Mouse (Mus musculus): ENCODE results near the gene Sesn2.
"Not testable (repeated sequence)": the region's sequence is repeated elsewhere in the genome, so short reads cannot be mapped to it uniquely, and the experiment has no call there.

Sesn2 gene

GRCm38 (mm10) chr4:132510352-132510798 is at the start of gene Sesn2:
Sesn2 (minus strand) TSS chr4:132510501.
- in situ Hi-C loops (cut with MboI), result loop anchor here (10.0 kb wide), 1 partner anchor 46 kb away; the partner anchor contains the start of gene Med18

DNA sequence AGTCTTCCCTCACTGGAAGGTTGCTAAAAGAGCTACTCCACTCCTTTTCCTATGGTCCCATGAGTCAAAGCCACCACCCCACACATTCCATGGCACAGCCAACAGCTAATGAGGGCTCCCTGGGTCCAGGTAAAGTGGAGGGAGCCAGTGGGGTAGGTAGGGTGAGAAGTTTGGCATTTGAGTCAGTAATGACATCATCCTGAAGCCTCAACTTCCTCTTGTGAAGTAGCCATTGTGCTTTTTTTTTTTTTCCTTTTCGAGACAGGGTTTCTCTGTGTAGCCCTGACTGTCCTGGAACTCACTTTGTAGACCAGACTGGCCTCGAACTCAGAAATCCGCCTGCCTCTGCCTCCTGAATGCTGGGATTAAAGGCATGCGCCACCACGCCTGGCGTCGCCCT is 45.2 kb upstream of the Sesn2 start:
- in situ Hi-C loops (cut with MboI), result not testable (repeated sequence)

DNA sequence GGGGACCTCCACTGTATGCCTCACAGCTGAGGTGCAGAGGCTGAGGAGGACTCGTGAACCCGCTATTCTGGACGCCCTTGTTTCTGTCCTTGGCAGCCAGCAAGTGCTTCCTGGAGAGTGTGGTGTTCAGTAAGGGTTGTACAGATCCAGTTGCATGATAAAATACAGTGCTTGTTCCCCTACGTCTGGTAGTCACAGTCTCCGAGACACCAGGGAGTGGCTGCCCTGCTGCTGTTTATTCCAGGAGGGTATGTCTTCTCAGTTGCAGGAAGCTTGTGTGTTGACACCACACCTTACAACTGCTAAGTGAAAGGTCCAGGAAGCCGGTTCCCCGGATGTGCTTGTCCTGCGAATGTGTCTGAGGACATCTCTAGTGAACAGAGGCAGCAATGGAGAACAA is 44.4 kb upstream of the Sesn2 start:
- in situ Hi-C loops (cut with MboI), result no loop called here

DNA sequence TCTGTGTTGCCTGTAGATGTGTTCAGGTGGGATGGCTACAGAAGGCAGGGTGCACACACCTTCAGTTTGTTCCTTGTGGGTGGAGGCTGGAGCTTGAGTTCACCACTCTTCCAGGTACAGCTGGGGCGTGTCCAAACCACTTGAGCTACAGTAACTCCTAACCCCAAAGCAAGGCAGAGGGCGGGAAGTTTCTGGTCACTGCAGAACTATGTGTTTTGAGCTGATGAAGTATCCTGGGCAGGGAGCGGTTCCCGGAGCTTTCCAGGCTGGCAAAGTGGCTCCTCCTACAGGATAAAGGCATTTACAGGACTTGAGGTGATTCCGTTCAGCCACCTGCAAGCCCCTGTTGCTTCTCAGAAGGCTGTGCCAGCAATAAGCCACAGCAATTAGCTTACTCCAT is 43.9 kb upstream of the Sesn2 start:
- in situ Hi-C loops (cut with MboI), result no loop called here

DNA sequence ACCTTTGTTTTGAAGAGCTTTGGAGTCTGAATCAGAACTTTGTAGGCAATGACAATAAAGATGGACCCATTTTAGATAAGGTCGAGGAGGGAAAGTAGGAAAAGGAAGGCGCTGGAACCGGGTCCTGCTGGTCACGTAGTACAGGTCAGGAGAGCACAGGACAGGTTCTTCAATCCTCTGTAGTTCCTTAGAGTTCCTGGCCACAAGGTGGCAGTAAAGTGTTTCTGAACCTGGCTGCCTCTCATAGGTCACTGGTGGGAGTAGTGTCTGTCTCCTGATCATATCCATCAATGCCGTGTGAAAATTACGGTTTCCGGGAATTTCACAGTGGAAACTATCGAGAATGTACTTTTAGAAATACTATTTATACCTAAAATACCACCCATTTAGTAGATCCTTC is 35.5 kb upstream of the Sesn2 start:
- in situ Hi-C loops (cut with MboI), result loop anchor here (5.0 kb wide), 1 partner anchor 91 kb away; the partner anchor contains the start of gene Eya3

GRCm38 (mm10) chr4:132542724-132543123 is 32.4 kb upstream of the Sesn2 start:
- in situ Hi-C loops (cut with MboI), result no loop called here

- in situ Hi-C loops (cut with MboI), result no loop called here
Observed at GRCm38 (mm10) chr4:132541413-132541812, 31.1 kb upstream of the Sesn2 start.

GRCm38 (mm10) chr4:132539481-132539880 is 29.2 kb upstream of the Sesn2 start:
- in situ Hi-C loops (cut with MboI), result no loop called here

- in situ Hi-C loops (cut with MboI), result no loop called here
Observed at GRCm38 (mm10) chr4:132535406-132536121, 25.3 kb upstream of the Sesn2 start, which contains the start of gene Dnajc8. Dnajc8 (plus strand) TSS chr4:132535550.

- in situ Hi-C loops (cut with MboI), result no loop called here
Observed at GRCm38 (mm10) chr4:132532981-132533916, 22.9 kb upstream of the Sesn2 start, which contains the start of gene Atpif1. Atpif1 (minus strand) TSS chr4:132533659.

DNA sequence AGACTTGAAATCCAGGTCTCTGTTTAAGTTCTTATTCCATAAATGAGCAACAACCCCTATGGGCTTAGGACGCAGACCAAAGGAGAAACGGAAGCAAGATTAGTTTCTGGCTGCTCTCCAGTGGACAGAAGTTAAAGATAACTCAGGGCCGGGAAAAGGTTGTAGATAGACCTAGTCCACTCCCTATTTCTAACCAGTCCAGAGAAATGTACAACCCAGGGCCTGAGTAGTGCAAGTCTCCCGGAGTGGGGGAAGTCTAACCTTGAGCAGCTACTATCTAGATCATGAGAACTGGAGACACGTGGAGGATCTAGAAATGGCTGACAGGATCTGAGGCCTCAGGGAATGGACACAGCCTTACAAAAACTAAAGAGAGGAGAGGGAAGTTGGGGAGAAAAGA is 22.2 kb upstream of the Sesn2 start:
- in situ Hi-C loops (cut with MboI), result no loop called here

- in situ Hi-C loops (cut with MboI), result no loop called here
Observed at GRCm38 (mm10) chr4:132530033-132530804, 19.9 kb upstream of the Sesn2 start.

DNA sequence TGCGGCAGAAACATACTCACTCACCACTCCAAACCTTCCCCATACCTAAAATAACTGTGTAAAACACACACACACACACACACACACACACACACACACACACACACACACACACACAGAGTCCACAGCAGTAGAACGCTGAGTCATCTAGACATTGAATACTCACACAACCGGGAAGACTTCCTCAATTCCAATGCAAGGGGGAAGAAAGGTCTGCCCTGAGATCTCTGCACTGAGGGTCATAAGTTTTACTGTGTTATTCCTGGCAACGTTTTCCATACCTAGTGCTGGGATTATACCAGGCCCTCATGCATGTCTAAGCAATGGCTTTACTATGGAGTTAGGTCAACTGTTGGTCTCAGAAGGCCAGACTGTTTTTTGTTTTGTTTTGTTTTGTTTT is 19.0 kb upstream of the Sesn2 start:
- in situ Hi-C loops (cut with MboI), result no loop called here

DNA sequence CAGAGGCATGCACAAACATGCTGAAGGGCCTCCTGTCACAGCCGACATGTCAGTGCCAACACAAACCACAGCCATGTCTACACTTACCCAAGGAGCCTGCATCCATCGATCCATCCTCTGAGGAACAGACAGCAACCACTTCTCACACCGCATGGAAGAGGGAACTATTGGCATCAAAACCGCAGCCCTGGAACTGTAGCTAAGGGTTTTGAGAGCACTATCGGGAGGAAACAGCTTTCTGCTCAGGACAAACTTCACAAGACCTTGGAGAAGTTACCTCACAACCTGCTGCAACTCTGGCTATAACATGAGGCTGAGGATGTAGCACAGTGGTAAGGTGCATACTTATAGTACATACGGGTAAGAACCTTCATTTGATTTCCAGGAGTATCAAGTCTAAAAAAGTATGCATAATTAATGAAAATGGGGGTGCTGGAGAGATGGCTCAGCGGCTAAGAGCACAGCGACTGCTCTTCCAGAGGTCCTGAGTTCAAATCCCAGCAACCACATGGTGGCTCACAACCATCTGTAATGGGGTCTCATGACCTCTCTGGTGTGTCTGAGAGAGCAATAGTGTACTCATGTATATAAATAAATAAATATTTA is 17.7 kb upstream of the Sesn2 start:
- in situ Hi-C loops (cut with MboI), result no loop called here

- in situ Hi-C loops (cut with MboI), result no loop called here
Observed at GRCm38 (mm10) chr4:132526678-132527077, 16.4 kb upstream of the Sesn2 start.

DNA sequence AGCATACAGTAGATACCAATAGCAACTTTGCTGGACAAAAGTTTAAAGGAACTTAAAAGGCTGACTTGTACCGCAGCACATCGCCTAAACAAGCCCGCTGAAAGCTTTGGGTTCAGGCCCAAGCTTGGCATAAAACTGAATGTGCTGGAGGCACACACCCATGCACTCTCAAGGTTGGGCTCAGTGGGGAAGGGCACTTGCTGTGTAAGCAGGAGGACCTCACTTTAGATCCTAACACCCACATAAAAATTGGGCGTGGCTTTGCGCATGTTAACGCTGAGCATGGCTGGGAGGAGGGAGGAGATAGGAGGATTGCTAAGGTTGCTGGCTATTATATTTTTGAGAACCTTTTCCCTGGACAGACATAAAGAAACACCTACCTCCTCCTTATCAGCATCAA is 14.5 kb upstream of the Sesn2 start:
- in situ Hi-C loops (cut with MboI), result no loop called here

DNA sequence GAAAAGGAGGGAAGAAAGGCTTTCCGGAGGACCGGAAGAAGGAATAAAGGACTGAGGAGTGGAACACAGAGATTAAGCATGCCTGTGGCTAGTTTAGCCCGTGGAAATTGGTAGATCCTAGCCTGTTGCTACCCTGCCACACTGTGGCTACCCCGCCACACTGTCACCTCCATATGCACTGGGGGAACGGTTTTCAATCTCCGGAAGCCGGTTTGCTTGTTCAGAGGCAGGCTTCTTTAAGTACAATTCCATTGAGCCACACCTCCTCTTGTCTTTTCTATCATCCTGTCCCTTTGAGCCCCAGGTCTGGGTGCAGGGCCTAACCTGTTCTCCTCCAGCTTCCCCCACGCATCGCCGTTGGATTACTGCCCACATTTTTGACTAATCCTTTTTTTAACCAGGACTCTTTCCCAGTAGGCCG is 14.0 kb upstream of the Sesn2 start:
- in situ Hi-C loops (cut with MboI), result no loop called here

DNA sequence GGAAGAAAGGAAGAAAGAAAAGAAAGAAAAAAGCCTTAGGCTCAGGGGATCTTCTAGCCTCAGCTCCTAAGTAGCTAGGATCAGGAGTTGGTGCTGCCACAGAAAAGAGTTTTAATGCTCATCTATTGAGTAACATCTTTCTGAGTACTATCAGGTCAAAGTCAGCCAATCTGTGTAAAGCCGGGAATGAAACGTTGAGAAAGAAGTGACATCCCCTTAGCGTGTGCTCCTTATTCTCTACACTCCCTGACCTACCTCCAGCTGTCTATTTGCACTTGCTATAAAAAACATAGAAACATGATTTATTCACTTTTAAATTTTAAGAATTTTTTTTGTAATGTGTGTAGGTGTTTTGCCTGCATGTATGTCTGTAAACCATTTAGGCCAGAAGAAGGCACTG is 8.9 kb upstream of the Sesn2 start:
- in situ Hi-C loops (cut with MboI), result loop anchor here (10.0 kb wide), 1 partner anchor 54 kb away; the partner anchor contains the start of gene Med18

DNA sequence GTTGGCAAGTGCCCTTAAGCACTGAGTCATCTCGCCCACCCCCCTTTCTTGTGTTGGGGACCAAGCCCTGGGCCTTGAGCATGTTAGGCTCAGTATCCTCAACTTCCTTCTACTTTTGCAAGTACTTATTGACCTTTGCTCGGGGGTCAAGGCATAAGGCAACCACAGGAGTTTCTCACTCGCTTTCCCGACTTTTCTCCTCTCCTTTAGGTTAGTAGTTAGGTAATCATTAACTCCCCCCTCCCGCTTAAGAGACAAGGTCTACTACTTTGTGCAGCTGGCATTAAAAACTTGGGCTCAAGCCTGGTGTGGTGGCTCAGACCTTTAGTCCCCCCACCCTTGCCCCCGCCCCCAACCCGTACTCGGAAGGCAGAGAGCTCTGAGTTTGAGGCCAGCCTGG is 7.8 kb upstream of the Sesn2 start:
- in situ Hi-C loops (cut with MboI), result loop anchor here (10.0 kb wide), 1 partner anchor 53 kb away; the partner anchor contains the start of gene Med18

GRCm38 (mm10) chr4:132515369-132516155 is 5.3 kb upstream of the Sesn2 start:
- in situ Hi-C loops (cut with MboI), result loop anchor here (10.0 kb wide), 1 partner anchor 51 kb away; the partner anchor contains the start of gene Med18

All from mature B cell (primary cell).